Mouse (Mus musculus) small intestine, adult 2 months (tissue): ENCODE results near the gene Ceacam9. TPM values are rescaled to one million over a fixed set of nuclear protein-coding genes. Genes with fewer than 3 reads are reported as not detected.

Experiments used
- H3K27ac ChIP-seq: fragments of 200-500 bp; 2 replicates; pipeline ENCODE4 v1.5.1; 2012; ENCODE audit warnings: low read depth, low read length, control low read depth, inconsistent platforms; ENCODE audit not compliant: insufficient read depth
- H3K27me3 ChIP-seq: fragments of 200-500 bp; 2 replicates; pipeline ENCODE4 v1.6.1; 2012; ENCODE audit warnings: mild to moderate bottlenecking, moderate library complexity, low read length, inconsistent platforms; ENCODE audit not compliant: control insufficient read depth, insufficient read depth
- H3K36me3 ChIP-seq: fragments of 200-500 bp; 2 replicates; pipeline ENCODE4 v1.6.1; 2012; ENCODE audit warnings: mild to moderate bottlenecking, low read length, control low read depth, inconsistent platforms; ENCODE audit not compliant: control insufficient read depth, insufficient read depth
- H3K4me1 ChIP-seq: fragments of 200-500 bp; 2 replicates; pipeline ENCODE4 v1.6.1; 2012; ENCODE audit warnings: low read length, inconsistent platforms, mixed read lengths; ENCODE audit not compliant: control insufficient read depth, insufficient read depth, insufficient read length
- H3K4me3 ChIP-seq: fragments of 200-500 bp; 2 replicates; pipeline ENCODE4 v1.5.1; 2012; ENCODE audit warnings: low read depth, mild to moderate bottlenecking, control low read depth, inconsistent platforms, low read length, moderate library complexity
- CTCF ChIP-seq: fragments of 200-500 bp; IDR thresholded peaks from 2 replicates; pipeline ENCODE4 v1.5.1; 2012; ENCODE audit warnings: low read depth, mild to moderate bottlenecking, control low read depth, inconsistent platforms, low read length, moderate library complexity, mixed read lengths; ENCODE audit not compliant: insufficient replicate concordance, insufficient read length; ENCODE audit errors: extremely low read depth
- POLR2A ChIP-seq: fragments of 200-500 bp; IDR thresholded peaks from 2 replicates; pipeline ENCODE4 v1.6.1; 2012; ENCODE audit warnings: low read depth, mild to moderate bottlenecking, control low read depth, inconsistent platforms, low read length, moderate library complexity
- WGBS: fragments of 180-500 bp; shearing (Covaris S2); methylation state at CpG from one replicate; pipeline ENCODE4 v1.1.7; 2018; 5-methylcytosine and 5-hydroxymethylcytosine counted together
- polyA plus RNA-seq: library from polyadenylated mRNA; depleted of rRNA; stranded (reverse); fragments of >200 nt; gene quantifications from 2 replicates; pipeline ENCODE4 v1.2.3, GENCODE M21; 2012

Gene Ceacam9
- polyA plus RNA-seq, 1 experiment, result not detected

GRCm38 (mm10) chr7:16745373-16745772, 23.6 kb downstream of the Ceacam9 start:
- Histone ChIP-seq H3K4me3 (no peak overlapping the region), H3K4me1 (peaks cover 8% of the 10 kb centered on the region; the same call in 1 of the 2 replicates), H3K27me3 (no peaks in the 10 kb centered on the region), H3K36me3 (peaks cover 43% of the 10 kb centered on the region), H3K27ac (no peak overlapping the region)
- no peak for TF ChIP-seq POLR2A
- no peak for TF ChIP-seq CTCF
- WGBS, result 64% methylated on average over 4 of the region's 4 CpGs

- Histone ChIP-seq H3K36me3 (peaks cover 43% of the 10 kb centered on the region), H3K27ac (no peak overlapping the region), H3K4me1 (peaks cover 8% of the 10 kb centered on the region; the same call in 1 of the 2 replicates), H3K4me3 (no peak overlapping the region), H3K27me3 (no peaks in the 10 kb centered on the region)
- 63% methylated on average over 3 of the region's 3 CpGs for whole genome bisulfite sequencing
- TF ChIP-seq POLR2A (no peak), CTCF (peak; percentile 39; the same call in 1 of the 2 replicates)
Observed at GRCm38 (mm10) chr7:16746093-16746492, 24.4 kb downstream of the Ceacam9 start.

GRCm38 (mm10) chr7:16747656-16748055, 25.9 kb downstream of the Ceacam9 start:
- TF ChIP-seq CTCF, result no peak
- TF ChIP-seq POLR2A, result no peak
- Histone ChIP-seq H3K27me3 (no peaks in the 10 kb centered on the region), H3K4me3 (no peak overlapping the region), H3K27ac (no peak overlapping the region), H3K4me1 (peaks cover 8% of the 10 kb centered on the region; the same call in 1 of the 2 replicates), H3K36me3 (peaks cover 43% of the 10 kb centered on the region)
- WGBS, result 86% methylated on average over 6 of the region's 6 CpGs

GRCm38 (mm10) chr7:16752016-16752415, 30.3 kb downstream of the Ceacam9 start:
- no peaks in the 10 kb centered on the region for H3K4me1 ChIP-seq
- H3K27me3 ChIP-seq, result no peaks in the 10 kb centered on the region
- H3K4me3 ChIP-seq, result no peak overlapping the region
- H3K36me3 ChIP-seq, result peaks cover 27% of the 10 kb centered on the region
- H3K27ac ChIP-seq, result no peak overlapping the region
- TF ChIP-seq CTCF, result no peak
- TF ChIP-seq POLR2A, result no peak
- 61% methylated on average over 12 of the region's 12 CpGs for WGBS

- WGBS, result 50% methylated on average over 17 of the region's 17 CpGs
- no peak overlapping the region for H3K4me3 ChIP-seq
- no peak overlapping the region for H3K27ac ChIP-seq
- peaks cover 4% of the 10 kb centered on the region; the same call in 1 of the 2 replicates for H3K4me1 ChIP-seq
- H3K27me3 ChIP-seq, result no peaks in the 10 kb centered on the region
- H3K36me3 ChIP-seq, result no peaks in the 10 kb centered on the region
- no peak for TF ChIP-seq POLR2A
- no peak for TF ChIP-seq CTCF
Observed at GRCm38 (mm10) chr7:16755362-16756017, 33.8 kb downstream of the Ceacam9 start.

GRCm38 (mm10) chr7:16758872-16759574, 37.3 kb downstream of the Ceacam9 start:
- no peaks in the 10 kb centered on the region for H3K27me3 ChIP-seq
- H3K36me3 ChIP-seq, result no peaks in the 10 kb centered on the region
- WGBS, result 76% methylated on average over 11 of the region's 11 CpGs
- no peak overlapping the region for H3K4me3 ChIP-seq
- H3K27ac ChIP-seq, result no peak overlapping the region
- TF ChIP-seq CTCF (no peak), POLR2A (no peak)
- H3K4me1 ChIP-seq, result peaks cover 4% of the 10 kb centered on the region; the same call in 1 of the 2 replicates

GRCm38 (mm10) chr7:16760292-16760691, 38.6 kb downstream of the Ceacam9 start:
- WGBS, result 9% methylated on average over 8 of the region's 8 CpGs
- no peaks in the 10 kb centered on the region for H3K27me3 ChIP-seq
- H3K27ac ChIP-seq, result no peak overlapping the region; the same call in 1 of the 2 replicates
- H3K4me1 ChIP-seq, result peaks cover 4% of the 10 kb centered on the region; the same call in 1 of the 2 replicates
- TF ChIP-seq POLR2A (no peak), CTCF (no peak)
- H3K36me3 ChIP-seq, result no peaks in the 10 kb centered on the region
- H3K4me3 ChIP-seq, result no peak overlapping the region
